In the genomic region with DNA sequence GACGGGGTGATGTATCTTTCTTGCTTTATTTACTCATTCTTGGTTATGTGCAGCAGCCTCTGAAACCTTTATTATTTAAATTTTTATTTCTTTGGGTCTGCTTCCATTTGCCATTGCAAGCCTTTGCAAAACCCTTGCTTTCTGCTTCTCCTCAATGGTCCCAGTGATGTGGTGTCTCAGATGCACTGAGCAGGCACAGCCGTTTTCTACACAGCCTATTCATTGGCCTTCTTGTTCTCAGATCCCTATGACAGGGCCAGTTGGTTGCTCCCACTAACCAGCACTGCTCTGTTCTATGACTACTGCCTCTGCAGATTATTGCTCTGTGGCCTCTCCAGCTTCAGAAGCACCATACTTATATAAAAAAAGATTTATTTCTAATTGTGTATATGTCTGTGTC, we compare ENCODE assay signal across 20 mouse cellular contexts.
DNase-seq lines count a peak whose midpoint lies in the region; ATAC-seq and TF ChIP-seq lines count a peak whose summit lies in the region.
"Had no signal": no experiment of that assay in that cellular context is flagged by ENCODE, and none has a peak within 500 bp of the region (broad histone marks: within the 10 kb centered on the region; RNA-seq: fewer than 3 reads in every experiment).

No protein-coding gene starts in this region.

- H3K4me2 ChIP-seq in hindbrain, embryonic 15.5 days = no peak overlapping the region
- no peak overlapping the region for H3K4me2 ChIP-seq in stomach, postnatal 0 days (replicated peaks; ENCODE audit: low read depth)
- H3K4me2 ChIP-seq: heart, embryonic 13.5 days; kidney, embryonic 15.5 days; limb, embryonic 13.5 days; liver, embryonic 11.5 days; lung, embryonic 15.5 days; midbrain, embryonic 15.5 days had no signal

- no peak overlapping the region for H3K4me3 ChIP-seq in hindbrain, embryonic 15.5 days
- H3K4me3 ChIP-seq in stomach, postnatal 0 days (ENCODE audit: low read depth, low read length) = no peak overlapping the region
- H3K4me3 ChIP-seq: gastrocnemius, adult 2 months; heart, adult 2 months; heart, embryonic 13.5 days; kidney, embryonic 15.5 days; left cerebral cortex, adult 2 months; limb, embryonic 13.5 days; lung, embryonic 15.5 days; midbrain, embryonic 10.5 days; midbrain, embryonic 15.5 days had no signal

- H3K36me3 ChIP-seq in hindbrain, embryonic 15.5 days = no peaks in the 10 kb centered on the region
- H3K36me3 ChIP-seq in stomach, postnatal 0 days (ENCODE audit: control insufficient read depth, insufficient read depth, low read length) = no peaks in the 10 kb centered on the region
- H3K36me3 ChIP-seq: G1E; heart, embryonic 13.5 days; kidney, embryonic 15.5 days; limb, embryonic 13.5 days; lung, embryonic 15.5 days; midbrain, embryonic 10.5 days; midbrain, embryonic 15.5 days had no signal

- no peaks in the 10 kb centered on the region for H3K27me3 ChIP-seq in hindbrain, embryonic 15.5 days
- no peaks in the 10 kb centered on the region for H3K27me3 ChIP-seq in stomach, postnatal 0 days (ENCODE audit: control insufficient read depth, insufficient read depth, low read length)
- H3K27me3 ChIP-seq: heart, embryonic 13.5 days; kidney, embryonic 15.5 days; limb, embryonic 13.5 days; lung, embryonic 15.5 days; midbrain, embryonic 15.5 days had no signal

- H3K9me3 ChIP-seq in hindbrain, embryonic 15.5 days = no peaks in the 10 kb centered on the region
- H3K9me3 ChIP-seq in stomach, postnatal 0 days (ENCODE audit: control insufficient read depth, low read length) = no peaks in the 10 kb centered on the region
- H3K9me3 ChIP-seq: heart, embryonic 13.5 days; kidney, embryonic 15.5 days; limb, embryonic 13.5 days; lung, embryonic 15.5 days; midbrain, embryonic 10.5 days; midbrain, embryonic 15.5 days had no signal

- no peaks in the 10 kb centered on the region for H3K4me1 ChIP-seq in hindbrain, embryonic 15.5 days (replicated peaks)
- H3K4me1 ChIP-seq in stomach, postnatal 0 days (replicated peaks; ENCODE audit: control insufficient read depth, insufficient read depth) = no peaks in the 10 kb centered on the region
- H3K4me1 ChIP-seq: kidney, embryonic 15.5 days; lung, embryonic 15.5 days; midbrain, embryonic 15.5 days had no signal

- ATAC-seq in hindbrain, embryonic 15.5 days (ENCODE audit: low FRiP score, low read depth) = peak; percentile 61; the same call in 1 of the 2 replicates
- no peak for ATAC-seq in stomach, postnatal 0 days (ENCODE audit: low FRiP score, low TSS enrichment)
- ATAC-seq: intestine, embryonic 16.5 days; midbrain, embryonic 15.5 days had no signal

- intact Hi-C loops in heart, postnatal 14 days (cut with DNase I) = loop anchor here (2.0 kb wide), 2 partner anchors 471 to 541 kb away; no protein-coding TSS in a partner anchor

- DNase-seq in heart, adult 11 months = peak; percentile 10
- DNase-seq in heart, postnatal 14 days = no peak
- DNase-seq in retina, embryonic 14.5 days (ENCODE audit: low spot score) = peak; percentile 47
- DNase-seq in retina, postnatal 1 day = no peak
- DNase-seq in kidney, adult 18-20 months = no peak
- no peak for DNase-seq in adrenal gland, postnatal 36 days
- DNase-seq in stomach, postnatal 0 days (ENCODE audit: low spot score) = no peak

- TF ChIP-seq EP300 in stomach, postnatal 0 days (optimal IDR thresholded peaks at IDR 0.05) = no peak

- H3K9ac ChIP-seq in hindbrain, embryonic 15.5 days = no peak overlapping the region
- H3K9ac ChIP-seq in stomach, postnatal 0 days (ENCODE audit: low read length) = no peak overlapping the region
- H3K9ac ChIP-seq: heart, embryonic 13.5 days; kidney, embryonic 15.5 days; limb, embryonic 13.5 days; lung, embryonic 15.5 days; midbrain, embryonic 15.5 days had no signal

- no peak for TF ChIP-seq CTCF in stomach, postnatal 0 days (IDR thresholded peaks at IDR 0.05; ENCODE audit: low read depth)

- 67% methylated on average over 2 of the region's 2 CpGs for WGBS in hindbrain, embryonic 15.5 days
- WGBS in stomach, postnatal 0 days = 83% methylated on average over 2 of the region's 2 CpGs

- H3K27ac ChIP-seq in hindbrain, embryonic 15.5 days (replicated peaks) = no peak overlapping the region
- no peak overlapping the region for H3K27ac ChIP-seq in stomach, postnatal 0 days (replicated peaks)
- H3K27ac ChIP-seq: gastrocnemius, adult 2 months; heart, adult 2 months; heart, embryonic 13.5 days; kidney, embryonic 15.5 days; left cerebral cortex, adult 2 months; limb, embryonic 13.5 days; lung, embryonic 15.5 days; midbrain, embryonic 10.5 days; midbrain, embryonic 15.5 days had no signal

Comparison
In these comparisons a context has a peak if more than half of its experiments do, and no peak if none do; other contexts are left out.
1. DNase-seq: peak in heart, adult 11 months (single experiment) and retina, embryonic 14.5 days (single experiment); none in heart, postnatal 14 days (0 of 2), retina, postnatal 1 day (single experiment), kidney, adult 18-20 months (single experiment), adrenal gland, postnatal 36 days (0 of 2) and stomach, postnatal 0 days (single experiment).